Mouse (Mus musculus): ENCODE measurements at regions not wholly inside any gene's neighbourhood (a gene's known extent, or its start where the extent isn't known, plus 50 kb on each side); places are given as distances from the start of the nearest gene placed in this dataset.

DNA sequence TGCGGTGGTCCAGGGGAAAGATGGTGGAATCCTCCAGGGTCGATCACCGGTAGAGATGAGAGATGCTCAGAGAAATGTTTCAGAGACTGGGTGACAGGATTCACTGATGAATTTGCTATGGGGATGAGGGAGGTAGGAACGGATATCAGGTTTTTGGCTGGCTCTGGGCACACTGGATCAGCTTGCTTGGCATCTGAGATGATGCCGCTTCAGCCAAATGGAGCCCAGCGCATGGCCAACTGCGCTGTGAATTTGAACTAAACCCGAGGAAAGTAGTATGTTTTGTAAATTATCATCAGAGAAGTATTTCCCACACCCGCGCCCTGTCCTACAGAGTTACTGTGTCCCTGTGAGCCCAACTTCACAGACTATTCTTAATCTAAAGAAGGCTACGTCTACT lies 113.0 kb upstream of the Noct start:
- ATAC-seq (ENCODE audit: insufficient read depth, low FRiP score, low TSS enrichment) (no peak), DNase-seq (ENCODE audit: low spot score) (no peak)
- Histone ChIP-seq H3K27ac (ENCODE audit: low read depth, low read length) (no peak overlapping the region), H3K4me1 (ENCODE audit: control insufficient read depth, insufficient read depth, low read length) (no peaks in the 10 kb centered on the region), H3K36me3 (ENCODE audit: control insufficient read depth, insufficient read depth, low read length) (no peaks in the 10 kb centered on the region), H3K4me2 (ENCODE audit: low read depth) (no peak overlapping the region), H3K9me3 (ENCODE audit: control insufficient read depth, low read length) (no peaks in the 10 kb centered on the region), H3K4me3 (ENCODE audit: low read depth, low read length) (no peak overlapping the region), H3K27me3 (ENCODE audit: control insufficient read depth, insufficient read depth, low read length) (no peaks in the 10 kb centered on the region), H3K9ac (ENCODE audit: low read length) (no peak overlapping the region)
- WGBS, result 94% methylated on average over 11 of the region's 11 CpGs

DNA sequence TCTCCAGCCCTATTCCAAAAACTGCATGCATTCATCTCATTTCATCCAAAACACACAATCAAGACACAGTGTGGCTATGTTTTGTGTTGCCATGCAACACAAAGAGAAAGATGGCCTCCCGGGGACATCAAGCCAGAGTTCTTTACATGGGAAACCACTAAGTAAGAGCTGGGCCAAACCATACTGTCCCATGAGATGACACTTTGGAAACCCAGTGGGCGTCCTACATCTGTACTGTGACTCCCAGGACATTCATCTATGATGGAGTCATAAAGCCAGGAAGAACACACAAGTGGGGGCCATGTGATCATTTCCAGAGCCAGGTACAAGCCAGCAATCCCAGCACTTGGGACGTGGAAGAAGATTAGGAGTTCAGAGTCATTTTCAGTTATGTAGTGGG lies 111.9 kb upstream of the Noct start:
- no peak overlapping the region for H3K4me2 ChIP-seq (ENCODE audit: low read depth)
- H3K4me3 ChIP-seq (ENCODE audit: low read depth, low read length), result no peak overlapping the region
- no peaks in the 10 kb centered on the region for H3K4me1 ChIP-seq (ENCODE audit: control insufficient read depth, insufficient read depth, low read length)
- no peaks in the 10 kb centered on the region for H3K36me3 ChIP-seq (ENCODE audit: control insufficient read depth, insufficient read depth, low read length)
- H3K9ac ChIP-seq (ENCODE audit: low read length), result no peak overlapping the region
- no peaks in the 10 kb centered on the region for H3K9me3 ChIP-seq (ENCODE audit: control insufficient read depth, low read length)
- DNase-seq (ENCODE audit: low spot score) (no peak), ATAC-seq (ENCODE audit: insufficient read depth, low FRiP score, low TSS enrichment) (no peak)
- no peaks in the 10 kb centered on the region for H3K27me3 ChIP-seq (ENCODE audit: control insufficient read depth, insufficient read depth, low read length)
- no peak overlapping the region for H3K27ac ChIP-seq (ENCODE audit: low read depth, low read length)
- 91% methylated on average over 3 of the region's 3 CpGs for WGBS

DNA sequence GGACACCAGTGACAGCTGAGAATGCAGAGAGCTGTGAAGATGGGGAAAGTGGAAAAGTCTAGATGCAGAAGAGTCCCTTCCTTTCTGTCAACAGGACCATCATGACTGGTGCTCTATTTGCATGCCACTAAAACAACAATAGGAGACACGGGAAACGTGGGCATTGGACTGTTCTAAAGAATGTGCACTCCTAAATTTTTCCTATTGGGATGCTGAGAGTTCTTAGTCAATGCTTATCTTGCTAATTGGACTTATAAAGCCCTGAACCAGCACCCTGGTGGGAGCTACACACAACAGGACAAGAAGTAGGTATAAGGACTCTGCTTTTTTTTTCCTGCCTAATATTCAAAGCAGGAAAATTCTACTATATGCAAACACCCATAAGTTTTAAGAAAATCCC lies 108.3 kb upstream of the Noct start:
- DNase-seq (ENCODE audit: low spot score) (no peak), ATAC-seq (ENCODE audit: insufficient read depth, low FRiP score, low TSS enrichment) (no peak)
- no peaks in the 10 kb centered on the region for H3K4me1 ChIP-seq (ENCODE audit: control insufficient read depth, insufficient read depth, low read length)
- H3K27ac ChIP-seq (ENCODE audit: low read depth, low read length), result no peak overlapping the region
- 84% methylated on average over 2 of the region's 2 CpGs for WGBS
- H3K36me3 ChIP-seq (ENCODE audit: control insufficient read depth, insufficient read depth, low read length), result no peaks in the 10 kb centered on the region
- no peak overlapping the region for H3K9ac ChIP-seq (ENCODE audit: low read length)
- H3K4me2 ChIP-seq (ENCODE audit: low read depth), result no peak overlapping the region
- H3K9me3 ChIP-seq (ENCODE audit: control insufficient read depth, low read length), result no peaks in the 10 kb centered on the region
- H3K27me3 ChIP-seq (ENCODE audit: control insufficient read depth, insufficient read depth, low read length), result no peaks in the 10 kb centered on the region
- no peak overlapping the region for H3K4me3 ChIP-seq (ENCODE audit: low read depth, low read length)

DNA sequence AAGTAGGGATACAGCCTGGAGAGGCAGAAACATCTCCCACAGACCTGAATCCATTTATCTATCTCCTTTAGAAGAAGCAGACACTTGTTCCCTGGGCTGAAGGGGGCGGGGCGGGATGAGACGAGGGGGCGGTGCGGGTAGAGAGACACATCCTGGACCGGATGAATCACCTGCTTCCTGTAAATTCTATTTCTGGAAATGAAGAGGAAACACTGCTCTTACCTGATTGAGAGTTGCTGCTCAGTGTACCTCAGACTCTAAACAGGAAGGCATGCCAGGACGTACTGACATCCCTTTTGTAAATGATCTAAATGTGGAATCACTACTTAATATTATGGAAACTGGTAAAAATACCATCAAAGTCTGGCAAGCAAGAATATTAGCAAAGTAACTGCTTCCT lies 105.5 kb upstream of the Noct start:
- no peaks in the 10 kb centered on the region for H3K36me3 ChIP-seq (ENCODE audit: control insufficient read depth, insufficient read depth, low read length)
- no peaks in the 10 kb centered on the region for H3K9me3 ChIP-seq (ENCODE audit: control insufficient read depth, low read length)
- WGBS, result 92% methylated on average over 7 of the region's 7 CpGs
- H3K9ac ChIP-seq (ENCODE audit: low read length), result no peak overlapping the region
- ATAC-seq (ENCODE audit: insufficient read depth, low FRiP score, low TSS enrichment), result no peak
- no peak overlapping the region for H3K4me3 ChIP-seq (ENCODE audit: low read depth, low read length)
- no peak for DNase-seq (ENCODE audit: low spot score)
- no peak overlapping the region for H3K4me2 ChIP-seq (ENCODE audit: low read depth)
- H3K27ac ChIP-seq (ENCODE audit: low read depth, low read length), result no peak overlapping the region
- H3K4me1 ChIP-seq (ENCODE audit: control insufficient read depth, insufficient read depth, low read length), result no peaks in the 10 kb centered on the region
- no peaks in the 10 kb centered on the region for H3K27me3 ChIP-seq (ENCODE audit: control insufficient read depth, insufficient read depth, low read length)

DNA sequence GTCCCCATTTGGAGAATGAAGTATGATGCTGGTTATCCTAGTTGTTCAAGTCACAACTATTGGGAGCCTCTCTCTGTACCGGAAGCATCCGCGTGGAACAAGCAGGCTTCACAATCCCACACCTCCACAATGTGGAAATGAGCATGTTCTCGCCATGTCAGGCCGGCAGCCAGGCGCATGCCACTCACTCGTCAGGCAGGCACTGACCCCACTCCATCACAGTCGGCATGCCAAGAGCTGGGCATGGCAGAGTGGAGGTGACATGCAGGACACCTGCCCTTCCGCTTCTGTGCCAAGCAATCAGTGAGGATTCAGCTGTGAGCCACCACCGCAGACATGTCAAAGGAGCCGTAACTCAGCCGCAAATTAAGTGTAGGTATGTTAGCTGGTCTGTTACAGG lies 103.7 kb upstream of the Noct start:
- ATAC-seq (ENCODE audit: insufficient read depth, low FRiP score, low TSS enrichment) (no peak), DNase-seq (ENCODE audit: low spot score) (no peak)
- no peaks in the 10 kb centered on the region for H3K4me1 ChIP-seq (ENCODE audit: control insufficient read depth, insufficient read depth, low read length)
- H3K4me3 ChIP-seq (ENCODE audit: low read depth, low read length), result no peak overlapping the region
- WGBS, result 86% methylated on average over 12 of the region's 12 CpGs
- H3K27ac ChIP-seq (ENCODE audit: low read depth, low read length), result no peak overlapping the region
- H3K27me3 ChIP-seq (ENCODE audit: control insufficient read depth, insufficient read depth, low read length), result no peaks in the 10 kb centered on the region
- no peak overlapping the region for H3K9ac ChIP-seq (ENCODE audit: low read length)
- no peaks in the 10 kb centered on the region for H3K36me3 ChIP-seq (ENCODE audit: control insufficient read depth, insufficient read depth, low read length)
- no peaks in the 10 kb centered on the region for H3K9me3 ChIP-seq (ENCODE audit: control insufficient read depth, low read length)
- H3K4me2 ChIP-seq (ENCODE audit: low read depth), result no peak overlapping the region

DNA sequence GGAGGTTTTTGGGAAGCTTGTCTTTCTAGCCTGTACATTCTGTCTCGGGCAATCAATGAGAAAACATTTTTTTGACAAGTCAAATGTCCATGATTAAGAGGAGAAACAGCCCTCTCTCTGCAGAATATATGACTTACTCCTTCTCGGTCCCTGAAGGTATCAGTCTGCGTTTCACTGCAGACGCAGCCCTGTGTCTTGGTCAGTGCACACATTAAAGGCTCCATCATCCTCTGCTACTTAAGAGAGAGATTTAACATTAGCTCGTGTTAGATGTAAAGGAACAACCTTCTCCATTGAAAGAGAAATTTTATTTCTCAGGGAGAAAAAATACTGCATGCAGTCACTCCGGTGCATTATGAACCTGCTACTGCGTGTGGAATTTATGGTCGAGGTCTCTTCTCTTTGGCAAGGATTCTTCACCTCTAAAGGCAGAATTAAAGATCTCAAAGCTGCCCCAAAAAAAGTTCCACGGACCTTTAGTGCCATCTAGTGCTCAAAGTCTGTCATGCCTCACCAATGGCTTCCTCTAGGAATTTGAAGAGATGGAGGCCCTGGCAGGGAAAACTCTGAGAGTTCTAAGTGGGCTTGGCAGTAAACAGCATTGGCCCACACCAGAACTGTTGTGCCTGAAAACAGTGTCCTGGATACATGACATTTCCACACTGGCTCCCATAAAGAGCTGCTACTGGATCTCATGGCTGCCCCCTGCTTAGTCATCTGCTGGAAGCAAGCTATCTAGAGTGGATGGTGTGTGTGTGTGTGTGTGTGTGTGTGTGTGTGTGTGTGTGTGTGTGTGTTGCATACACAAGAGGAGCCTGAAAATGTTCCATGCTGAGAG lies 102.3 kb upstream of the Noct start:
- no peaks in the 10 kb centered on the region for H3K9me3 ChIP-seq (ENCODE audit: control insufficient read depth, low read length)
- H3K4me3 ChIP-seq (ENCODE audit: low read depth, low read length), result no peak overlapping the region
- no peak overlapping the region for H3K9ac ChIP-seq (ENCODE audit: low read length)
- peak; percentile 75 for DNase-seq (ENCODE audit: low spot score)
- no peak overlapping the region for H3K4me2 ChIP-seq (ENCODE audit: low read depth)
- H3K4me1 ChIP-seq (ENCODE audit: control insufficient read depth, insufficient read depth, low read length), result no peaks in the 10 kb centered on the region
- peak; percentile 63 for ATAC-seq (ENCODE audit: insufficient read depth, low FRiP score, low TSS enrichment)
- no peaks in the 10 kb centered on the region for H3K27me3 ChIP-seq (ENCODE audit: control insufficient read depth, insufficient read depth, low read length)
- H3K36me3 ChIP-seq (ENCODE audit: control insufficient read depth, insufficient read depth, low read length), result no peaks in the 10 kb centered on the region
- 30% methylated on average over 9 of the region's 9 CpGs for WGBS
- no peak overlapping the region for H3K27ac ChIP-seq (ENCODE audit: low read depth, low read length)

DNA sequence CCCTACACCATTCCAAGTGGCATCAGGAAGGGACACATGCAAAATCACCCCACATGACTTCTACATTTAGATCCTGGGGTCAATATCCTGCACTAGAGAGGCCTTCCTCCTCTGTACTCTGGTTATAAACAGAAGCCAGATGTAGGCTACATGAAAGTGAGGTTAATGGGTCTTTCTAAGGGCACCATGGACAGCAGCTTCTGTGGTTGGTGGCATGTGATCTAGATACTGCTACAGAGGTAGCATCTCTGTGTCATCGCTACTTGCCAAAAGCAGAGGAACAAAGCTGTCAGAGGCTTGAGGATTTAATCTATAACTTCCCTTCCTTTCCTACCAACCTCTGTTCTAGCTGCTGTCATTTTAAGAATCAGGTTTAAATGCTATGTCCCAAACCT lies 101.7 kb upstream of the Noct start:
- ATAC-seq (ENCODE audit: insufficient read depth, low FRiP score, low TSS enrichment), result no peak

DNA sequence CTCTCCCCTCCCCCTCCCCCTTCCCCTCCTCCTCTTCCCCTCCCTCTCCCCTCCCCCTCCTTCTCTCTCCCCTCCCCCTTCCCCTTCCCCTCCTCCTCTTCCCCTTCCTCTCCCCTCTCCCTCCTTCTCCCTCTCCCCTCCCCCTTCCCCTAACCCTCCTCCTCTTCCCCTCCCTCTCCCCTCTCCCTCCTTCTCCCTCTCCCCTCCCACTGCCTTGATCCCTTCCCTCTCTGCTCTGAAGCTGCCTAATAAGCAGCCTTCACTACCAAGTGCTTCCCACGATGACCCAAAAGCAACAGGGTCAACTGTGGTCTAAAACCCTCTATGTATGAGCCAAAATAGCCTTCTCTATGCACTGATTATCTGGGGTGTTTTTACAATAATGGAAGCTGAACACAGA lies 96.4 kb upstream of the Noct start:
- no peak overlapping the region for H3K4me3 ChIP-seq (ENCODE audit: low read depth, low read length)

More for the DNA sequence above, 101.7 kb upstream of the Noct start:
- Histone ChIP-seq H3K27me3 (ENCODE audit: control insufficient read depth, insufficient read depth, low read length) (no peaks in the 10 kb centered on the region), H3K4me2 (ENCODE audit: low read depth) (no peak overlapping the region), H3K9me3 (ENCODE audit: control insufficient read depth, low read length) (no peaks in the 10 kb centered on the region), H3K27ac (ENCODE audit: low read depth, low read length) (no peak overlapping the region), H3K4me1 (ENCODE audit: control insufficient read depth, insufficient read depth, low read length) (no peaks in the 10 kb centered on the region), H3K4me3 (ENCODE audit: low read depth, low read length) (no peak overlapping the region), H3K36me3 (ENCODE audit: control insufficient read depth, insufficient read depth, low read length) (no peaks in the 10 kb centered on the region), H3K9ac (ENCODE audit: low read length) (no peak overlapping the region)
- WGBS, result 100% methylated on average over 1 of the region's 1 CpGs
- DNase-seq (ENCODE audit: low spot score), result no peak

DNA sequence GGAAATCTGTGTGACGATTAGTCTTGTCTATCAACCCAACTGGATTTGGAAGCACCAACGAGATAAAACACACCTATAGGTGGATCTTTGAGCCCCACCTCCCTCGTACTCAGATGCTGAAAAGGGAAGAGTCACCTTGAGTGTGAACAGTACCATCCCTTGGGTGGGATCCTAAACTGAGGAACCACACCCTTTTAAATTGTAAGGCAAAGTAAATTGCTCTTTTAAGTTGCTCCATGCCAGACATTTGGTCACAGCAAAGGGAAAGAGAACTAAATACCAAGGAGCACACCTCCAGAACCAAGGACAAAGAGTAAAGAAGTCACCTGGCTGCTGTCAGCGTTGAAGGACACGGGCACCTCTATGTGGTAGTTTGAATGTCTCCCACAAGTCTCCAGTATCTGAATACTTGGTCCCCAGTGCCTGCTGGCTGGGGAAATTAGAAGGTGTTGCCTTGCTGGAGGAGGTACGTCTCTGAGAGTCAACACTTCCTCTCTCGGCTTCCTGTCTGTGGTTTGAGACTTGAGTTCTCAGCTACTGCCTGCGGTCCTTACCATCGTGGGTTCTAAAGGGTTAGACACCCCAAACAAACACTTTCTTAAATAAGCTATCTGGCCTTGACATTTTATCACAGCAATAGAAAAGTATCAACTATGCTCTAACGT lies 95.6 kb upstream of the Noct start:
- DNase-seq (ENCODE audit: low spot score) (no peak), ATAC-seq (ENCODE audit: insufficient read depth, low FRiP score, low TSS enrichment) (no peak)
- no peaks in the 10 kb centered on the region for H3K9me3 ChIP-seq (ENCODE audit: control insufficient read depth, low read length)
- H3K4me1 ChIP-seq (ENCODE audit: control insufficient read depth, insufficient read depth, low read length), result no peaks in the 10 kb centered on the region
- H3K36me3 ChIP-seq (ENCODE audit: control insufficient read depth, insufficient read depth, low read length), result no peaks in the 10 kb centered on the region
- H3K27ac ChIP-seq (ENCODE audit: low read depth, low read length), result no peak overlapping the region
- H3K27me3 ChIP-seq (ENCODE audit: control insufficient read depth, insufficient read depth, low read length), result no peaks in the 10 kb centered on the region
- no peak overlapping the region for H3K4me3 ChIP-seq (ENCODE audit: low read depth, low read length)
- WGBS, result 91% methylated on average over 10 of the region's 10 CpGs
- H3K9ac ChIP-seq (ENCODE audit: low read length), result no peak overlapping the region
- H3K4me2 ChIP-seq (ENCODE audit: low read depth), result no peak overlapping the region

More for the DNA sequence above, 96.4 kb upstream of the Noct start:
- Histone ChIP-seq H3K4me2 (ENCODE audit: low read depth) (no peak overlapping the region), H3K9me3 (ENCODE audit: control insufficient read depth, low read length) (no peaks in the 10 kb centered on the region), H3K9ac (ENCODE audit: low read length) (no peak overlapping the region), H3K27me3 (ENCODE audit: control insufficient read depth, insufficient read depth, low read length) (no peaks in the 10 kb centered on the region), H3K36me3 (ENCODE audit: control insufficient read depth, insufficient read depth, low read length) (no peaks in the 10 kb centered on the region), H3K27ac (ENCODE audit: low read depth, low read length) (no peak overlapping the region), H3K4me1 (ENCODE audit: control insufficient read depth, insufficient read depth, low read length) (no peaks in the 10 kb centered on the region)
- ATAC-seq (ENCODE audit: insufficient read depth, low FRiP score, low TSS enrichment) (no peak), DNase-seq (ENCODE audit: low spot score) (no peak)
- WGBS, result 82% methylated on average over 1 of the region's 1 CpGs
